Mouse (Mus musculus): ENCODE results near the gene Prrc2b.

Gene Prrc2b

GRCm38 (mm10) chr2:32282727-32283126, 131.8 kb downstream of the Prrc2b start:
- peak; percentile 68 for DNase-seq (ENCODE audit: low read depth)

- DNase-seq (ENCODE audit: low read depth) = no peak
Observed at GRCm38 (mm10) chr2:32283986-32284385, 133.1 kb downstream of the Prrc2b start.
